Mouse (Mus musculus) kidney, embryonic 16.5 days (tissue): ENCODE data around the gene Pjvk. TPM values are rescaled to one million over a fixed set of nuclear protein-coding genes. Genes with fewer than 3 reads are reported as not detected.

ENCODE experiments used
- ATAC-seq: fragments of 200-750 bp; cut with Nextera tagmentation; 2 replicates; pipeline ENCODE4 v1.8.0; 2017; ENCODE audit warnings: moderate TSS enrichment; ENCODE audit not compliant: low FRiP score, low TSS enrichment
- H3K27ac ChIP-seq: fragments of 300-500 bp; sonication (generic); 2 replicates; pipeline ENCODE4 v1.5.1; 2014; ENCODE audit warnings: low read length
- H3K27me3 ChIP-seq: fragments of 300-500 bp; sonication (generic); 2 replicates; pipeline ENCODE4 v1.6.1; 2014; ENCODE audit warnings: low read length, control low read depth, mixed read lengths; ENCODE audit not compliant: insufficient read depth
- H3K36me3 ChIP-seq: fragments of 300-500 bp; sonication (generic); 2 replicates; pipeline ENCODE4 v1.6.1; 2014; ENCODE audit warnings: low read length, control low read depth, mixed read lengths; ENCODE audit not compliant: insufficient read depth
- H3K4me1 ChIP-seq: fragments of 300-500 bp; sonication (generic); 2 replicates; pipeline ENCODE4 v1.6.1; 2014; ENCODE audit warnings: low read length, control low read depth, mixed read lengths; ENCODE audit not compliant: insufficient read depth
- H3K4me2 ChIP-seq: fragments of 300-500 bp; sonication (generic); replicated peaks from 2 replicates; pipeline ENCODE4 v1.6.1; 2014; ENCODE audit warnings: low read depth, low read length
- H3K4me3 ChIP-seq: fragments of 300-500 bp; sonication (generic); 2 replicates; pipeline ENCODE4 v1.5.1; 2014; ENCODE audit warnings: mild to moderate bottlenecking, low read length
- H3K9ac ChIP-seq: fragments of 300-500 bp; sonication (generic); replicated peaks from 2 replicates; pipeline ENCODE4 v1.6.1; 2014; ENCODE audit warnings: low read length
- H3K9me3 ChIP-seq: fragments of 300-500 bp; sonication (generic); 2 replicates; pipeline ENCODE4 v1.6.1; 2016; ENCODE audit warnings: low read length, control low read depth
- WGBS: fragments of 180-500 bp; shearing (Covaris S2); extraction: QIAGEN DNeasy Blood & Tissue Kit; methylation state at CpG from one replicate; pipeline ENCODE4 v1.1.7; 2014; 5-methylcytosine and 5-hydroxymethylcytosine counted together
- polyA plus RNA-seq: library from polyadenylated mRNA; unstranded; fragments of >200 nt; fragmentation: Nextera tagmentation; extraction: Ambion mirVana; gene quantifications from 2 replicates; pipeline ENCODE4 v1.2.1, GENCODE M21; 2015

Pjvk gene
- polyA plus RNA-seq, 1 experiment from 2014 or later: 2.3 TPM

- no peaks in the 10 kb centered on the region for H3K27me3 ChIP-seq
- H3K9ac ChIP-seq: no peak overlapping the region
- peaks cover 17% of the 10 kb centered on the region for H3K9me3 ChIP-seq
- no peak overlapping the region for H3K27ac ChIP-seq
- peaks cover 82% of the 10 kb centered on the region for H3K36me3 ChIP-seq
- ATAC-seq: no peak
- no peaks in the 10 kb centered on the region for H3K4me1 ChIP-seq
- H3K4me2 ChIP-seq: no peak overlapping the region
- no peak overlapping the region for H3K4me3 ChIP-seq
- WGBS: 95% methylated on average over 12 of the region's 12 CpGs
These were observed 18.0 kb upstream of the Pjvk start for GRCm38 (mm10) chr2:76630293-76630692.

GRCm38 (mm10) chr2:76631600-76631999, 16.7 kb upstream of the Pjvk start:
- Histone ChIP-seq H3K4me1 (no peaks in the 10 kb centered on the region), H3K36me3 (peaks cover 81% of the 10 kb centered on the region), H3K27ac (no peak overlapping the region), H3K27me3 (no peaks in the 10 kb centered on the region), H3K9me3 (peaks cover 6% of the 10 kb centered on the region), H3K4me3 (no peak overlapping the region), H3K9ac (no peak overlapping the region), H3K4me2 (no peak overlapping the region)
- ATAC-seq: no peak
- WGBS: 94% methylated on average over 4 of the region's 4 CpGs

GRCm38 (mm10) chr2:76639637-76640036, 8.6 kb upstream of the Pjvk start:
- ATAC-seq: no peak
- Histone ChIP-seq H3K4me3 (no peak overlapping the region), H3K27me3 (no peaks in the 10 kb centered on the region), H3K27ac (no peak overlapping the region), H3K9me3 (no peaks in the 10 kb centered on the region), H3K9ac (no peak overlapping the region), H3K4me1 (no peaks in the 10 kb centered on the region), H3K4me2 (no peak overlapping the region), H3K36me3 (peaks cover 71% of the 10 kb centered on the region)
- WGBS: 94% methylated on average over 2 of the region's 2 CpGs

GRCm38 (mm10) chr2:76643801-76644200, 4.5 kb upstream of the Pjvk start:
- H3K36me3 ChIP-seq: peaks cover 41% of the 10 kb centered on the region

GRCm38 (mm10) chr2:76647441-76647869, 821 bp upstream of the Pjvk start:
- Histone ChIP-seq H3K27me3 (no peaks in the 10 kb centered on the region), H3K4me3 (peak overlapping the region; percentile 72), H3K36me3 (peaks cover 10% of the 10 kb centered on the region), H3K27ac (peak overlapping the region; percentile 93), H3K4me1 (peaks cover 17% of the 10 kb centered on the region), H3K4me2 (peak overlapping the region; percentile 83), H3K9ac (peak overlapping the region; percentile 82), H3K9me3 (no peaks in the 10 kb centered on the region)
- peak; percentile 77 for ATAC-seq
- under 1% methylated on average over 30 of the region's 32 CpGs for WGBS

More at GRCm38 (mm10) chr2:76643801-76644200, 4.5 kb upstream of the Pjvk start:
- ATAC-seq: no peak
- Histone ChIP-seq H3K4me2 (no peak overlapping the region), H3K27ac (no peak overlapping the region), H3K9ac (no peak overlapping the region), H3K4me1 (peaks cover 15% of the 10 kb centered on the region), H3K9me3 (no peaks in the 10 kb centered on the region), H3K27me3 (no peaks in the 10 kb centered on the region), H3K4me3 (no peak overlapping the region)

- Histone ChIP-seq H3K4me2 (peak overlapping the region; percentile 83), H3K4me3 (peak overlapping the region; percentile 72), H3K36me3 (0 out of 2 replicates have a peak, but pooled peaks cover 4% of the 10 kb centered on the region), H3K4me1 (peaks cover 17% of the 10 kb centered on the region), H3K9me3 (no peaks in the 10 kb centered on the region), H3K9ac (peak overlapping the region; percentile 71), H3K27me3 (no peaks in the 10 kb centered on the region), H3K27ac (peak overlapping the region; percentile 90)
- ATAC-seq: peak; percentile 35; the same call in 1 of the 2 replicates
- 29% methylated on average over 13 of the region's 13 CpGs for WGBS
These were observed 428 bp downstream of the Pjvk start for GRCm38 (mm10) chr2:76648666-76649141.

GRCm38 (mm10) chr2:76653070-76653469, 4.8 kb downstream of the Pjvk start:
- 95% methylated on average over 4 of the region's 4 CpGs for WGBS

GRCm38 (mm10) chr2:76654646-76655045, 6.4 kb downstream of the Pjvk start:
- Histone ChIP-seq H3K4me3 (no peak overlapping the region), H3K27me3 (no peaks in the 10 kb centered on the region), H3K27ac (no peak overlapping the region), H3K9me3 (no peaks in the 10 kb centered on the region), H3K36me3 (no peaks in the 10 kb centered on the region), H3K4me2 (no peak overlapping the region), H3K9ac (no peak overlapping the region), H3K4me1 (no peaks in the 10 kb centered on the region)
- WGBS: 80% methylated on average over 5 of the region's 5 CpGs
- ATAC-seq: no peak

More at GRCm38 (mm10) chr2:76653070-76653469, 4.8 kb downstream of the Pjvk start:
- H3K4me1 ChIP-seq: peaks cover 5% of the 10 kb centered on the region; the same call in 1 of the 2 replicates
- H3K27me3 ChIP-seq: no peaks in the 10 kb centered on the region
- no peak for ATAC-seq
- H3K9me3 ChIP-seq: no peaks in the 10 kb centered on the region
- H3K4me3 ChIP-seq: no peak overlapping the region
- H3K36me3 ChIP-seq: no peaks in the 10 kb centered on the region
- H3K9ac ChIP-seq: no peak overlapping the region
- H3K27ac ChIP-seq: no peak overlapping the region
- H3K4me2 ChIP-seq: no peak overlapping the region

GRCm38 (mm10) chr2:76655444-76655843, 7.2 kb downstream of the Pjvk start:
- no peak for ATAC-seq
- 82% methylated on average over 3 of the region's 3 CpGs for WGBS
- no peaks in the 10 kb centered on the region for H3K4me1 ChIP-seq

GRCm38 (mm10) chr2:76655982-76656381, 7.7 kb downstream of the Pjvk start:
- H3K4me2 ChIP-seq: no peak overlapping the region
- no peaks in the 10 kb centered on the region for H3K9me3 ChIP-seq
- H3K9ac ChIP-seq: no peak overlapping the region
- ATAC-seq: 0 out of 2 replicates have a peak, but pooled peaks have one; percentile 23
- H3K27ac ChIP-seq: no peak overlapping the region
- no peaks in the 10 kb centered on the region for H3K27me3 ChIP-seq
- H3K4me3 ChIP-seq: no peak overlapping the region
- WGBS: 8% methylated on average over 1 of the region's 1 CpGs
- H3K4me1 ChIP-seq: no peaks in the 10 kb centered on the region
- H3K36me3 ChIP-seq: no peaks in the 10 kb centered on the region

More at GRCm38 (mm10) chr2:76655444-76655843, 7.2 kb downstream of the Pjvk start:
- Histone ChIP-seq H3K27me3 (no peaks in the 10 kb centered on the region), H3K9ac (no peak overlapping the region), H3K27ac (no peak overlapping the region), H3K4me2 (no peak overlapping the region), H3K4me3 (no peak overlapping the region), H3K36me3 (no peaks in the 10 kb centered on the region), H3K9me3 (no peaks in the 10 kb centered on the region)
